Mouse (Mus musculus) common myeloid progenitor, adult 5-6 weeks (primary cell): ENCODE results near the gene Slc30a2. TPM values are rescaled to one million over a fixed set of nuclear protein-coding genes. Genes with fewer than 3 reads are reported as not detected.
"Not testable (repeated sequence)": the region's sequence is repeated elsewhere in the genome, so short reads cannot be mapped to it uniquely, and the experiment has no call there.

ENCODE experiments used
- ATAC-seq: replicated peaks from 2 replicates; pipeline ENCODE4 v1.8.0; 2016; ENCODE audit warnings: low read depth, mild to moderate bottlenecking, moderate TSS enrichment, inconsistent platforms; ENCODE audit not compliant: poor library complexity, severe bottlenecking
- total RNA-seq: library from RNA; stranded (forward); fragments of 200-1000, 187-1606 nt; gene quantifications from 2 replicates; pipeline ENCODE4 v1.2.3, GENCODE M21; 2017

Gene Slc30a2
- total RNA-seq: not detected in 2 replicates

DNA sequence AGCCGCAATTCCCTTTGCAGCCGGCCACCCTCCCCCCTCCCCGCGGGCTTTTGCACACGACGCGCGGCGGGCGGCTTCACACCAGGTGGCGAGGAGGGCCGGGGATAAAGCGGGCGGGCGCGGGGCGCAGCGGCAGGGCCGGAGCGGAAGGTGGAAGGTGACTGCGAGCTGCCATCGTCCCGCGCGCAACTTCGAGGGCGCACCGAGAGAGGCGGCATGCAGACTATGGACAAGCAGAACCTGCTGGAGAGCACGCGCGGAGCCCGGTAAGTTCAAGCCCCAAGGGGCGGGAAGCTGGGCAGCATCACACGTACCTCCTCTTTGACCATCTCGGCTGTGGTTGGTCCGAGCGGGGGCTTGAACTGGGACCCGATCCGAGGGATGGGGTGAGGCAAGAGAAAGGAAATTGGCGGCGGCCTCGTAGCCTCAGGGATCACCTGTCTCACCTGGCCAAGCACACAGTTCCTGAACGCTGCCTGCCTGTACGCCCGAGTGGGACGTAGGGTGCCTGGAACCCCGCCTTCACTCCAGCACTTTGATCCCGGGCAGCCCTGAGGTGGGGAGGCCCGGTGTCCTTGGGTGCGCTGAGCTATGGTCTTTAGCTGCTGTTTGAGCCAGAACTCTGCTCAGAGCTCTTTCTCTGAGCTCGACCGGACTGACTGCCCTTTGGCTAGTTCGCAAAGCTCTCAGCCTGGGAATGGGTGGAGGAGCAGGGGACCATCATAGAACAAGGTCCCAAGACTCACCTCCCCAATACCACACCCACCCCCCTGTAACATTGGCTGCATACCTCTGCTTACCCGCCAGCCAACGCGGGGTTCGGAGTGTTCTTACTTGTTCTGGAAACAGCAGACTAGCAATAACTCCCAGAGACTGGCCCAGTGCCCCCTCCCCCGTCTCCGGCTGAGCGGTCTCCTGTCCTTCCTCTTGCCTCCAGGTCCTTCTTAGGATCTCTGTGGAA is at the start of gene Slc30a2:
Slc30a2 (plus strand) TSS at position 111 of the 961 bp plus-strand sequence.
- 0 out of 2 replicates have a peak, but pooled peaks have one; percentile 42 for ATAC-seq

DNA sequence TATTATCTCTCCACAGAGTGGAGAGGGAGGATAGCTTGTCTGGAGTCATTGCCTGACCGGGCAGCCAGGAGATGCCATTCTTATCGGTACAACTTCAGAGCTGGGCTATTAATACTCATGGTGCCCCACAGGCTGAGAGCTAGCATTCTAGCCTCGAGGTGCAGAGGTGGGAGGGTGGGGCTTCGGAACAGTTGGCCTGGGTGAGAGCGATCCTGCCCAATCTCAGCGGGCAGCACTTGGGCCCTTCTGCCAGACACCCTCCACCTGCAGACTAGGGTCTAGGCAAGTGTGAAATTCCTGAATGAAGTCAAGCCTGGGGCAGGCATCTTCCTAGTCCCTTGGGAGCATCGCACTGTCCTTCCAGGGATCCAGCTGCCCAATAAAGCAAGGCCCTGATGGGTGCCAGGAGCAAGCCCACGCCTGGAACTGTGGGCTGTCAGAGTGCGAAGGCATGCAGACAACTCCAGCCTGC is 49.3 kb upstream of the Slc30a2 start:
- ATAC-seq: no peak

DNA sequence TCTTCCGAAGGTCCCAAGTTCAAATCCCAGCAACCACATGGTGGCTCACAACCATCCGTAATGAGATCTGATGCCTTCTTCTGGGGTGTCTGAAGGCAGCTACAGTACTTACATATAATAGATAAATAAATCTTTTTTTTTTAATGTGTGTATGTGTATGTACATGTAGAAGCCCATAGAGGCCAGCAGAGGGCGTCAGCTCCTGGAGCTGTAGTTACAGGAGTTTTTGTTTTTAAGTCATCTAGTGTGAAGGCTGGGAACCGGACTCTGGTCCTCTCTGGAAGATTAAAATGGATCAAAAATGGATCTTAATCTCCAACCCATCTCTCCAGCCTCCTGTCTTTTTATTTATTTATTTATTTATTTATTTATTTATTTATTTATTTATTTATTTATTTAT is 46.9 kb upstream of the Slc30a2 start:
- not testable (repeated sequence) for ATAC-seq

DNA sequence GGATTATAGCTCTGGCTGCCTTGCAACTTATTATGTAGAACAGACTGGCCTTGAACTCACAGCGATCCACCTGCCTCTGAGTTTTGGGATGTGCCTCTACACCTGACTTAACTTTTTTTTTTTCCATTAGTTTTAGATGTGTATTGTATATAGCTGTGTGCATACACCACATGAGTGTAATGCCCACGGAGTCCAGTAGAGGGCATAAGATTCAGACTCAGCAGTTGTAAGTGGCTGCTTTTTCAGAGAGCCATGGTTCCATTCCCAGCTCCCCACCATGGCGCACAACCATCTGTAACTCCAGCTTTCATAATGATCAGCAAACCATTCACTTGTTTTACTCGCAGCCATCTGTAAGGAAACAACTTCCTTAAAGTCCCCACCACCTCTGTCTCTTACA is 46.5 kb upstream of the Slc30a2 start:
- ATAC-seq: no peak

GRCm38 (mm10) chr4:134297369-134297768 is 45.6 kb upstream of the Slc30a2 start:
- no peak for ATAC-seq

GRCm38 (mm10) chr4:134298626-134299497 is 44.1 kb upstream of the Slc30a2 start:
- ATAC-seq: no peak

- ATAC-seq: no peak
Observed at GRCm38 (mm10) chr4:134299498-134299810, 43.5 kb upstream of the Slc30a2 start.

DNA sequence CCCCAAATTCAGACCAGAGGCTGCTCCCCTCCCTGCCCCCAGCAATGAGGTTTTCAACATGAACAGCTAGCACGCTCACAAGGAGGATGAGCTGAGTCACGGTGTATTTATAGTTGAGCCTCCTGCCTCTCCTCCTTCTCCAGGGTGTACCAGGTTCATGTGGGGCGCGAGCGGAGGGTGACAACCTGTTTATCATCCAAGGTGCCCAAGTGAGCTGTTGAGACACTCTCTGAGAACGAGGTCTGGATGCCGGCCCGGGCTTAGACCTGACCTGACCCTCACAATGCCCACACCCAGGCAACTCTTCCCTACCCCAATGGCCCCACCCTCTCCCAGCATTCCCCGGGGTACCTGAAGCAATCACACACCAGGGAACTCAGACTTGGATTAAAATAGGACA is 42.7 kb upstream of the Slc30a2 start:
- peak; percentile 62 for ATAC-seq

- ATAC-seq: no peak
Observed at GRCm38 (mm10) chr4:134302084-134302483, 40.9 kb upstream of the Slc30a2 start.

- ATAC-seq: no peak
Observed at GRCm38 (mm10) chr4:134306963-134307362, 36.0 kb upstream of the Slc30a2 start.

DNA sequence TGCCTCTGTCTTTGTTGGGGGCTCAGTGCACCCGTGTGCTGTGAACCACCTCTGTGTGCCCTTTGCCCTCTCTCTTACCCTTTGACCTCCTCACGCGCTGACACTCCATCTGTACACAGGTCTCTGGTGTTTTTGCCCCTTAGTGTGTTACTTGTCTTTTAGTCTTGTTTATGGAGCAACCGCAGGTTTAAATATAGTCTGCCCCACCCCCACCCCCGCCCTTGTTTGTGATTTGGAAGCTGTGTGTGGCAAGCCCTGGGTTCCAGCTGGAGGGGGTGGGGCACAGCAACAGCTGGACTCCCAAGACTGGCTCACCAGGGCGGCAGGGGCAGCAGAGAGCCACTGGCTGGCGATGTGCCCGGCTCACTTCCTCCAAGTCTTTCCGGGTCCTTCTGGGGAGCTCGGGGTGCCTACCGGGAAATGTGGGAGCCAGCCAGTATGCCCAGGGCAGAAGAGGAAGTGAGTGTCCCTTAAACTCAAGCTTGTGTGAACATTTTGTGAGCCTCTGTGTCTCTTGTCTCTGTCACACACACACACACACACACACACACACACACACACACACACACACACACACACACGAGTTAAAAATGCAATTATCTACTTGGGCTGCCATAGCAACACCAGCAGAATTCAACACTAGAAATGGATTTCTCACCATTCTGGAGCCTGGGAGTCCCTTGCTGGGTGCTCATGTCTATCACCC is 35.5 kb upstream of the Slc30a2 start:
- ATAC-seq: peak; percentile 95

DNA sequence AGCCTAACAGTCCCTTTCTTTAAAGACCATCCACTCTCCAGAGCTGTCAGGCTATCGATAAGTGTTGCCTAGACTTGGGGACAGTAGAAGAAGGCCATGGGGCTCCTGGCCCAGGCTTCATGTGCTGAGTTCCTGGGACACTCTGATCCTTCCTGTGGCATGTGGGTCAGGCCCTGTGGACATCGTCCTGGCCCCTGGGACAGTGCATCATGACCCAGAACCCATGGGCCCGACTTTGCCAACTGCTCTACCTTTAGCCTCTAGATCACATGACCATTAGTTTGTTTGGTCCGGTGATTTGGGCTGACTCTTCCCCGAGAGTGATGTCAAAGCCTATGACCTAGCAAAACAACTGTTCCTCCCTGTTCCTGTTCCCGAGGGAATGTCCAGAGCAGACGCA is 32.9 kb upstream of the Slc30a2 start:
- no peak for ATAC-seq

DNA sequence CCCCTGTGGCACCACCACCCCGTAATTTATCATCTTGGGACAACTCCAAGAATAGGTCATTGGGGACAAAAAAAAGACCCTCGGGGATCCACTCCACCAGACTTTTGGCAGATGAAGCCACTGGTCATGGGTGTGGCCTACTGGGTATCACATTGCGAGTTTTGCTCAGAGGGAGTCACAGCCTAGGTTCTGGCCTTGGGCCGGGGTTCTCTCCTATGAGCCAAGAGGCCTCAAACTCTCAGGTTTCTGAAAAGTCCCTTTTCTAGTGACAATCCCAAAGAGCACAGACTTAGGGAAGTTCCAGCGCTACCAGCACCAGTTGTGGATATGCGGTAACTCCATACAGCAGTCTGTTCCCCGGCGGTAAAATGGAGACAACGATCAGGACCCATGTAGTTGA is 32.3 kb upstream of the Slc30a2 start:
- ATAC-seq: no peak

- no peak for ATAC-seq
Observed at GRCm38 (mm10) chr4:134311784-134312183, 31.2 kb upstream of the Slc30a2 start.

- no peak for ATAC-seq
Observed at GRCm38 (mm10) chr4:134312341-134312740, 30.6 kb upstream of the Slc30a2 start.

DNA sequence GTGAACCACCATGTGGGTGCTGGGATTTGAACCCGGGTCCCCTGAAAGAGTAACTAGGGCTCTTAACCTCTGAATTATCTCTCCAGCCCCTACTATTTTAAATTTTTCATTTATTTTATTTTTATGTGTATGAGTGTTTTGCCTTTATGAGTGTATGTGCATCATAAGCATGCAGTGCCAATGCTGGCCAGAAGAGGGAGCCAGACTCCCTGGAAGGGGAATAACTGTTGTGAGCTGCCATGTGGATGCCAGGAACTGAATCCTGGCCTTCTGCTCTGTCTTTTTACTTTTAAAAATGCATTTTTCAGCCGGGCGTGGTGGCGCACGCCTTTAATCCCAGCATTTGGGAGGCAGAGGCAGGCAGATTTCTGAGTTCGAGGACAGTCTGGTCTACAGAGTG is 30.1 kb upstream of the Slc30a2 start:
- no peak for ATAC-seq

- no peak for ATAC-seq
Observed at GRCm38 (mm10) chr4:134314081-134314655, 28.8 kb upstream of the Slc30a2 start.

DNA sequence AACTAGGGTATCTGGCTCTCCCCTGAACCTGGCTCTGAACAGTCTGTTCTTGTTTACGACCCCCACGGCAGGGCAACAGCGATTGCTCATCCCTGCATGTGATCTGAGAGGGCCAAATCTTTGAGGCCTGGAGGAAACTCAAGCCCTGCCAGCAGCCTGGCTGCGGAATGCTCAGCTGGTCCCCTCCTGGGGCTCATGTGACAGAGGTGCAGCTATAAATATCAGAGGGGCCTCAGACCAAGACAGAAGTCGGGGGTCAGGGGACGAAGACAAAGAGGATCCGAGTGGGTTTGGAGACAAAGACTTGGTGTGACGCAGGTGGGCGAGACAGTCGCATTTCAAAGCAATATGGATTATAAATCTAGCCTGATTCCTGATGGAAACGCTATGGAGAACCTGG is 28.1 kb upstream of the Slc30a2 start, which contains the start of gene Trim63:
Trim63 (plus strand) TSS at position 245 of the 400 bp plus-strand sequence.
- ATAC-seq: no peak

- ATAC-seq: no peak
Observed at GRCm38 (mm10) chr4:134315470-134315869, 27.5 kb upstream of the Slc30a2 start.

DNA sequence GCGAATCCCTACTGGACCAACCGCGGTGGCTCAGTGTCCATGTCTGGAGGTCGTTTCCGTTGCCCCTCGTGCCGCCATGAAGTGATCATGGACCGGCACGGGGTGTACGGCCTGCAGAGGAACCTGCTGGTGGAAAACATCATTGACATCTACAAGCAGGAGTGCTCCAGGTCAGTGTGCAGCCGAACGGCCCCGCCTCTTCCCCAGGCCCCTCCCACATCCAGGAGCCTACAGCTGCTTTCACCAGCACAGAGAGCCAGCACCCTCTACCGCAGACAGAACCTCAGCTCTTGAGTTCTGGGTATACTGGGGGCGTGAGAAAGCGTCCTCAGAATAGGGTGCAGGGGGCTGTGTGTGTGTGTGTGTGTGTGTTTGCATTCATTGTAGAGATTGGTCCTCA is 26.6 kb upstream of the Slc30a2 start:
- ATAC-seq: peak; percentile 45
